Mouse (Mus musculus) embryonic facial prominence, embryonic 12.5 days (tissue): ENCODE results near the gene Dram1. TPM values are rescaled to one million over a fixed set of nuclear protein-coding genes. Genes with fewer than 3 reads are reported as not detected.

Experiments used
- polyA plus RNA-seq: library from polyadenylated mRNA; unstranded; fragments of >200 nt; fragmentation: Nextera tagmentation; extraction: Ambion mirVana; gene quantifications from 2 replicates; pipeline ENCODE4 v1.2.1, GENCODE M21; 2016

Gene Dram1
- polyA plus RNA-seq, 1 experiment from 2014 or later = 0.88 TPM

Other genes starting within 250 kb of the Dram1 start
- gene Parpbp, start 232.1 kb downstream of the Dram1 start, polyA plus RNA-seq = 14.7 and 15.0 TPM in 2 replicates
- gene Nup37, start 232.1 kb downstream of the Dram1 start, polyA plus RNA-seq = 92.2 and 94.3 TPM in 2 replicates
- 47.7 and 48.6 TPM in 2 replicates for gene Washc3, start 178.0 kb downstream of the Dram1 start, polyA plus RNA-seq
- gene Gnptab, start 52 bp upstream of the Dram1 start, polyA plus RNA-seq = 13.1 TPM in 2 replicates
- 0.33 and 0.34 TPM in 2 replicates for gene Sycp3, start 80.5 kb upstream of the Dram1 start, polyA plus RNA-seq
- gene Chpt1, start 125.0 kb upstream of the Dram1 start, polyA plus RNA-seq = 27.9 and 30.8 TPM in 2 replicates
- 7.5 and 10.9 TPM in 2 replicates for gene Mybpc1, start 226.1 kb upstream of the Dram1 start, polyA plus RNA-seq